Mouse (Mus musculus) activated CD4-positive, CD25-positive, alpha-beta regulatory T cell (primary cell): ENCODE measurements around the gene Sag. TPM values are rescaled to one million over a fixed set of nuclear protein-coding genes. Genes with fewer than 3 reads are reported as not detected.

Experiments
- polyA plus RNA-seq, 2 experiments: library from polyadenylated mRNA; unstranded; fragments of 100-300 nt; shearing (Covaris generic); gene quantifications; one replicate each; pipeline ENCODE4 v1.2.1; 2017

The Sag gene
- polyA plus RNA-seq = 1 to 10 TPM; 2.7 to 5.0 TPM

GRCm38 (mm10) chr1:87803576-87803975, at the start of gene Sag:
TSS of gene Sag (plus strand) at chr1:87803680.

GRCm38 (mm10) chr1:87755641-87756470, 47.6 kb upstream of the Sag start, which contains the start of gene Atg16l1:
TSS of gene Atg16l1 (plus strand) at chr1:87755870.

GRCm38 (mm10) chr1:87852892-87853600, 49.6 kb downstream of the Sag start, which contains the start of gene Dgkd:
TSS of gene Dgkd (plus strand) at chr1:87853287.

Other genes with a start within 250 kb of the Sag start
- not detected for gene Ngef, start 229.8 kb upstream of the Sag start, polyA plus RNA-seq
- gene Inpp5d, start 183.4 kb upstream of the Sag start, polyA plus RNA-seq = 100 to 1,000 TPM; 117 to 196 TPM
- gene Atg16l1, start 47.8 kb upstream of the Sag start, polyA plus RNA-seq = 10 to 100 TPM; 40.1 to 42.1 TPM
- gene Dgkd, start 49.6 kb downstream of the Sag start, polyA plus RNA-seq = 10 to 100 TPM; 88.6 to 94.2 TPM
- gene Usp40, start 204.9 kb downstream of the Sag start, polyA plus RNA-seq = 10 to 100 TPM; 16.2 to 17.5 TPM